Mouse (Mus musculus): ENCODE measurements around the gene Plod3. TPM values are rescaled to one million over a fixed set of nuclear protein-coding genes. Genes with fewer than 3 reads are reported as not detected.
A peak's percentile ranks its signal among the peaks of the same experiment; 100 is the strongest.

Gene Plod3
- total RNA-seq, 2 experiments from 2014 or later: 21.8 to 24.3 TPM

DNA sequence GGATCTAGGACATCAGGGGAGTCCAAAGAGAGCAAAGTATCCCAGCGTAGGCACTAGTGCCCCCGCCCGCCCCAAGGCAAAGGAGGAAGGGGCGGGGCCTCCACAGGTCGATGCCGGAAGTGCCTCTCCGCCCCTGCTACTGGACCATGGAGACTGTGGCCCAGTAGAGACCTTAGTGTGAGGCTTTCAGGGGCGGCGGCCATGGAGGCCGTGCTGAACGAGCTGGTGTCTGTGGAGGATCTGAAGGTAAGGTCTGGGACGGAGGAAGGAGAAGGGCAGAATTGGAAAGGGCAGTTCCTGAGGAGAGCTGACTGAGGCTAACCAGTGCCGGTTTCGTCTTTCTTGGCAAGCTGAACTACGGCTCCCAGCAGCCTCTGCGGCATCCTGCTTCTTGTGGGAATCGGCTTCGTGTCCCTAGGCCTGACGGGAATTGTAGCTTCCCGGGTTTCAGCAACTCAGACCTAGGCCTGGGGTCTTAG, 24.8 kb upstream of the Plod3 start:
- intact Hi-C loops (cut with DNase I; ENCODE audit: low total_unique reads): no loop called here
- peak; percentile 88 for DNase-seq

DNA sequence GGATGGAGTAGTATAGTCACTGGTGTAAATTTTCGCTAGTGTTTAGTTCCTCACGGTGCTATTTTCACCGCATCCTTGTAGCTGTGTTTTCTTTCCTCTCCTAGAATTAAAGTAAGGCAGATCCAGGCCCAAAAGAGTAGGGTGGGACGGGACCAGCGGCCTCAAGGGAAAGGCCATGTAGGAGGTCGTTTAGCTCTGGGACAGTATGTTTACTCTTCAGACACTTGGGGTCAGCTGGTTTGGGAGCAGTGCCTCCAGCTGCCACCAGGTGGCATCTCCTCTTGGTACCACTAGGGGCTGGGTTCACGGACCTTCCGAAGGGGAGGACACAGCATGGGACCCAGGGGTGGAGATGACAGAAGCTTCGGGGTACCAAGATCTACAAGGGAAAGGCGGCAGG, 24.3 kb upstream of the Plod3 start:
- DNase-seq: peak; percentile 82
- intact Hi-C loops (cut with DNase I; ENCODE audit: low total_unique reads): no loop called here

DNA sequence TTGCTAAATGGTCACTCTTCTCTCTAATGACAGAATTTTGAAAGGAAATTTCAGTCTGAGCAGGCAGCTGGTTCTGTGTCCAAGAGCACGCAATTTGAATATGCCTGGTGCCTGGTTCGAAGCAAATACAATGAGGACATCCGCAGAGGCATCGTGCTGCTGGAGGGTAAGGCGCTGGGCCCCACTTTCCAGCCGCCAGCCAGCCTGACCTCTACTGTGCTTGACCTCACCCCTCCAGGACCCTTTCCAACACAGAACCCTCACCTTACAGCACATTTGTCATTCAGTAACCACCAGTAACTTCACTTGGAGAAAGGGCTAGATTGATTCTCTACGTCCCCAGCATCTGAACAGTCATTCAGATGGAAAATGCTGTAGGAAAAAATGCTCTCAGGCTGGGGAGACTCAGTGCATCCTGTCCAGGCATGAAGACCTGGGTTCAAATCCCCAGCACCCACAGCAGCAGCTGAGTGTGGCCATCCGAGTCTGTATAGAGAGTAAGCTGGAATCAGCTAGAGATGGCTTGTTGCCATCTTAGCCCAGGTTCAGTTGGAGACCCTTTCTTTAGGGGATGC, 23.8 kb upstream of the Plod3 start:
- intact Hi-C loops (cut with DNase I; ENCODE audit: low total_unique reads): no loop called here
- DNase-seq: no peak

DNA sequence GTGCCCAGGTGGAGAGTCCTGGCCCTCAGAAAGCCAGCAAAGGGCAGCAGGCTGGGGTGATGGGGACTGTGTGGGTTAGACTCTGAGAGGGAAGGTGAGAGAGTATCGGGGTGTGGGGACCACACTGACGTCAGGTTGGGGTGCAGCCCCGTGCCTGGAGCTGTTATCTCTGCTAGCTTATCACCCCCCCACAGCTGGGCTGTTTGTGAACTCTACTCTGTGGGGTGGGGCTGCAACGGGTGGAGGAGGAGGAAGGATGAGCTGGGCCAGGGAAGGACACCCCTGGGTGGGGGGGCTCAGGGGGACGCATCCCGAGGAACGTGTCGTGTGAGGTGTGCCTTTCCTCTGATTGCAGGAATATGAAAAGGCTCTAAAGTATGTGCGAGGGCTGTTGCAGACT, 21.6 kb upstream of the Plod3 start:
- DNase-seq: no peak
- intact Hi-C loops (cut with DNase I; ENCODE audit: low total_unique reads): no loop called here

DNA sequence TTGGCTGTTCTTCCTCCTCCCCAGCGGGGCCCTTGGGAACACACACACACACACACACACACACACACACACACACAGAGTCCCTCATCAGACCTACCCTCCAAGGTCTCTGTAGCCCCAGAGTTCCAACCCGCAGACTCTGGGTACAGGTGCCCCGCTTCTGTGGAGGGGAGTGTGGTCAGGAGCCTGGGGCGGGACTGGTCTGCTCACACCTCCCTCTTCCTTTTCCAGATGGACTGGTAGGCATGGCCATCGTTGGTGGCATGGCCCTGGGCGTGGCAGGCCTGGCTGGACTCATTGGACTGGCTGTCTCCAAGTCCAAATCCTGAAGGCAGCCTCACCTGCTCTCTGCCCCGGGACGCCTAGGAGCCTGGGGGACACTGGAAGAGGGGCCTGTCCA, 21.1 kb upstream of the Plod3 start:
- intact Hi-C loops (cut with DNase I; ENCODE audit: low total_unique reads): no loop called here
- no peak for DNase-seq

GRCm38 (mm10) chr5:136966331-136966730, 20.5 kb upstream of the Plod3 start, which contains the start of gene Cldn15:
TSS of gene Cldn15 (plus strand) at chr5:136966616.
- peak; percentile 41 for DNase-seq
- intact Hi-C loops (cut with DNase I; ENCODE audit: low total_unique reads): no loop called here

DNA sequence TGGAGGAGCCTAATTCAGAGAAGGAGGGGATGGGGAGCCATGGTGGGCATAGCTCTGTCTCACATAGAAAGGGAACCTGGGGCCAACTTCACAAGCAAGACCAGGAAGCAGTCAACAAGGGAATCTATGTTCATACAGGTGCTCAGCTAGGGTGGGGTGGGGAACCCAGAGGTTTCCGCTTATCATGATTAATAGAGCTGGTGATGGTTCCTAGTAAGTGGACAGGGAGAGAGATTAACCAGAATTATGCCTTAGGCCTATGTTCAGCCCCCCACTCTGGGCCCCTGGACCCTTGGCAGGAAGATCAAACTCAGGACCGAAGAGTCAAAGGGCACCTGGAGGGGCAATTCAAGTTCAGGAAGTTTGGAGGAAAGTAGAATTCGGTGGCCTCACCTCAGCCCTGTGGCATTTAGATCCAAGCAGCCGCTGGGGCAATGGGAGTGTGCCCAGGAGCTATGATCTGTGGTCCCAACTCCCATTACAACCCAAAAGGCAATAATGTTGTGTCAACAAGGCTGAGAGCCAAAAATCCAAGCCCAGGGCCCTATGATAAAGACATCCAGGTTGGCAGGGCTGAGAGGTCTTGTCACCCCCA, 19.9 kb upstream of the Plod3 start:
- intact Hi-C loops (cut with DNase I; ENCODE audit: low total_unique reads): no loop called here
- no peak for DNase-seq

GRCm38 (mm10) chr5:136967592-136967991, 19.2 kb upstream of the Plod3 start:
- peak; percentile 85 for DNase-seq
- intact Hi-C loops (cut with DNase I; ENCODE audit: low total_unique reads): no loop called here

DNA sequence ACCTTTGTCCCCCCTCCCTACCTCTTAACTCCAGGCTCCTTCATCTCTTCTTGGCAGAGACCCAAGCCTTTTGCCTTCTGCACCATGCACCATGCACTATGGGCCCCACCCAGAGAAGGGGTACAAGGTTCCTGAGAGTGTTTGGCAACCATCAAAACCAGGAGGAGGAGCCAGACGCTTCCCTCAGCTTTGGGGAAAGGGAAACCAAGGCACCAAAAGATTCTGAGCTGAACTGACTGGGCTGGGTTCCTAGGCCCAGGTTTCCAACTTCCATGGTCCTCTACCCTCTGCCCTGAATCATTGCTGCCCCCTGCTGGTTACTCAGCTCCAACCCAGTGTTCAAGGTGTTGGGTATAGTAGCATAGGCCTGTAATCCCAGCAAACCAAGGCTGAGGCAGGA, 16.1 kb upstream of the Plod3 start:
- peak; percentile 74 for DNase-seq
- intact Hi-C loops (cut with DNase I; ENCODE audit: low total_unique reads): loop anchor here (2.0 kb wide), 1 partner anchor 42 kb away; no protein-coding TSS in a partner anchor

- intact Hi-C loops (cut with DNase I; ENCODE audit: low total_unique reads): no loop called here
- DNase-seq: no peak
Measured at GRCm38 (mm10) chr5:136973670-136974069, 13.1 kb upstream of the Plod3 start.

GRCm38 (mm10) chr5:136977769-136978168, 9.1 kb upstream of the Plod3 start:
- intact Hi-C loops (cut with DNase I; ENCODE audit: low total_unique reads): no loop called here
- no peak for DNase-seq

- intact Hi-C loops (cut with DNase I; ENCODE audit: low total_unique reads): no loop called here
- no peak for DNase-seq
Measured at GRCm38 (mm10) chr5:136979762-136980161, 7.1 kb upstream of the Plod3 start.

DNA sequence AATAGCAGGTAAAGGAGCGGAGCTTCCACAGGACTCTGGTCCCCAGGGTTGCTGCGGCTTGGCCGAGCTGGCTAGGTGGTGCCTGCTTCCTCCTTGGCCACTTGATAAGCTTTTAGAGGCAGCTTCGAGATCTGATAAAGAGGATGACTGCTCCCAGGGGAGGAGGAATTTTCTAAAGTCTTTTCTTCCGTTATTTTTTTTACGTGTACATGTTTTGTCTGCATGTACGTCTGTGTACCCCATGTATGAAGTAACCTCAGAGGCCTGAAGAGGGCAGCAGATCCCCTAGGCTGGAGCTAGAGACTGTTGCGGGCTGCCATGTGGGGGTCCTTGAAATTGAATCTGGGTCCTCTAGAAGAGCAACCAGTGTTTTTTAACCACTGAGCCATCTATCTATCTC, 5.8 kb upstream of the Plod3 start:
- intact Hi-C loops (cut with DNase I; ENCODE audit: low total_unique reads): no loop called here
- no peak for DNase-seq

- peak; percentile 44 for DNase-seq
- intact Hi-C loops (cut with DNase I; ENCODE audit: low total_unique reads): no loop called here
Measured at GRCm38 (mm10) chr5:136982338-136982930, 4.4 kb upstream of the Plod3 start.

GRCm38 (mm10) chr5:136984828-136985227, 2.0 kb upstream of the Plod3 start:
- DNase-seq: no peak
- intact Hi-C loops (cut with DNase I; ENCODE audit: low total_unique reads): no loop called here

GRCm38 (mm10) chr5:136987138-136987933, 517 bp downstream of the Plod3 start:
- intact Hi-C loops (cut with DNase I; ENCODE audit: low total_unique reads): no loop called here
- DNase-seq: peak; percentile 79

- intact Hi-C loops (cut with DNase I; ENCODE audit: low total_unique reads): no loop called here
- no peak for DNase-seq
Measured at GRCm38 (mm10) chr5:136987934-136988271, 1.1 kb downstream of the Plod3 start, which contains the start of gene Znhit1. TSS of gene Znhit1 (minus strand) at chr5:136988021.

GRCm38 (mm10) chr5:136988420-136988819, 1.6 kb downstream of the Plod3 start:
- peak; percentile 35 for DNase-seq
- intact Hi-C loops (cut with DNase I; ENCODE audit: low total_unique reads): no loop called here

- intact Hi-C loops (cut with DNase I; ENCODE audit: low total_unique reads): no loop called here
- no peak for DNase-seq
Measured at GRCm38 (mm10) chr5:136989801-136990200, 3.0 kb downstream of the Plod3 start.

- no peak for DNase-seq
- intact Hi-C loops (cut with DNase I; ENCODE audit: low total_unique reads): no loop called here
Measured at GRCm38 (mm10) chr5:136999449-136999848, 12.6 kb downstream of the Plod3 start.

Measured in gastrocnemius, postnatal 14 days (tissue).